Mouse (Mus musculus) forebrain, embryonic 10.5 days (tissue): ENCODE data around the gene Zfp750. TPM values are rescaled to one million over a fixed set of nuclear protein-coding genes. Genes with fewer than 3 reads are reported as not detected.
A peak's percentile ranks its signal among the peaks of the same experiment; 100 is the strongest.

ENCODE experiments used
- DNase-seq: peaks from one replicate; pipeline ENCODE4 v3.0.0-alpha.2; 2017; ENCODE audit warnings: low spot score; ENCODE audit errors: extremely low spot score
- H3K27ac ChIP-seq: fragments of 300-500 bp; sonication (generic); 2 replicates; pipeline ENCODE4 v1.5.1; 2016; ENCODE audit warnings: mild to moderate bottlenecking
- H3K27me3 ChIP-seq: fragments of 300-500 bp; sonication (generic); 2 replicates; pipeline ENCODE4 v1.6.1; 2016; ENCODE audit warnings: mild to moderate bottlenecking; ENCODE audit not compliant: poor library complexity, severe bottlenecking
- H3K36me3 ChIP-seq: fragments of 300-500 bp; sonication (generic); replicated peaks from 2 replicates; pipeline ENCODE4 v1.6.1; 2016; ENCODE audit warnings: mild to moderate bottlenecking, moderate library complexity
- H3K4me1 ChIP-seq: fragments of 300-500 bp; sonication (generic); 2 replicates; pipeline ENCODE4 v1.6.1; 2016
- H3K4me3 ChIP-seq: fragments of 300-500 bp; sonication (generic); 2 replicates; pipeline ENCODE4 v1.5.1; 2016; ENCODE audit warnings: mild to moderate bottlenecking, moderate library complexity
- H3K9me3 ChIP-seq: fragments of 300-500 bp; sonication (generic); 2 replicates; pipeline ENCODE4 v1.6.1; 2016; ENCODE audit warnings: mild to moderate bottlenecking, moderate library complexity
- WGBS: fragments of 180-500 bp; shearing (Covaris S2); methylation state at CpG from one replicate; pipeline ENCODE4 v1.1.7; 2016; 5-methylcytosine and 5-hydroxymethylcytosine counted together
- polyA plus RNA-seq: library from polyadenylated mRNA; unstranded; fragments of >200 nt; fragmentation: Nextera tagmentation; extraction: Ambion mirVana; gene quantifications from 2 replicates; pipeline ENCODE4 v1.2.1, GENCODE M21; 2016

Gene Zfp750
- polyA plus RNA-seq, 1 experiment from 2014 or later, result 0.69 TPM

DNA sequence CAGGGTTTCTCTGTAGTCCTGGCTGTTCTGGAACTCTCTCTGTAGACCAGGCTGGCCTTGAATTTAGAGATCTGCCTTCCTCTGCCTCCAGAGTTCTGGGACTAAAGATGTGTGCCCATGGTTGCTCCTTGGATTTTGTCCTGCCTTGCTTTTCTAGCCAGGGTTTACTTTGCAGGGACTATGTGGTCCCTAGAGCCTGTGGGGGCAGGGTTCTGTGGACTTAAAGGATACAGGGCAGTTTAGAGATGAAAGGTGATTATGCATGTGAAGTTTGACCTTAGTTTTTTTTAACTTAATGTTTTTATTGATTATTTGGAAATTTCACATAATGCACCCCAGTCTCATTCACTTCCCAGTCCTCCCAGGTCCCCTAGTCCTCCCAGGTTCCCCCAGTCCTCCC lies 28.5 kb downstream of the Zfp750 start:
- no peak overlapping the region for H3K4me3 ChIP-seq
- no peak for DNase-seq
- H3K4me1 ChIP-seq, result no peaks in the 10 kb centered on the region
- H3K27ac ChIP-seq, result no peak overlapping the region
- no peaks in the 10 kb centered on the region for H3K9me3 ChIP-seq
- H3K36me3 ChIP-seq, result peaks cover 27% of the 10 kb centered on the region
- no peaks in the 10 kb centered on the region for H3K27me3 ChIP-seq

DNA sequence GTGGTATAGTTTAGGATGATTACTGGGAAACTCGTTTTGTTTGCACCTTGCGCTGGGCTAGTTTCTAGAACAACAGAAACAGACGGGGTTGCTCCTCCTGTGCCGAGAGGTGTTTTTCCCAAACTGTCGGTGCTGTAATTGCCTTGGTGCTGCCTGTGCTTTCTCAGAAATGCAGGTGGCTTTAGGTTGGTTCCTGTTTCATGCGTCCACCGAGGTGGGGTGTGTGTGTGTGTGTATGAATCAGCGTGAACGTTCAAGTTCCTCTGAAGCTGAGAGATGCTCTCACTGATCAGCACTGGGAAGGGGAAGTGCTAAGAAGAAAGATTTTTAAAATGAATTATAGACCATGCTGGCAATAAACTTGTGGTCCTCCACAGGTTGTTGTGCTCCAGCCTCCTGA lies 33.3 kb downstream of the Zfp750 start:
- no peaks in the 10 kb centered on the region for H3K27me3 ChIP-seq
- WGBS, result 90% methylated on average over 9 of the region's 9 CpGs
- H3K9me3 ChIP-seq, result no peaks in the 10 kb centered on the region
- no peak overlapping the region for H3K4me3 ChIP-seq
- H3K4me1 ChIP-seq, result no peaks in the 10 kb centered on the region
- no peak for DNase-seq
- H3K27ac ChIP-seq, result no peak overlapping the region
- peaks cover 30% of the 10 kb centered on the region for H3K36me3 ChIP-seq

DNA sequence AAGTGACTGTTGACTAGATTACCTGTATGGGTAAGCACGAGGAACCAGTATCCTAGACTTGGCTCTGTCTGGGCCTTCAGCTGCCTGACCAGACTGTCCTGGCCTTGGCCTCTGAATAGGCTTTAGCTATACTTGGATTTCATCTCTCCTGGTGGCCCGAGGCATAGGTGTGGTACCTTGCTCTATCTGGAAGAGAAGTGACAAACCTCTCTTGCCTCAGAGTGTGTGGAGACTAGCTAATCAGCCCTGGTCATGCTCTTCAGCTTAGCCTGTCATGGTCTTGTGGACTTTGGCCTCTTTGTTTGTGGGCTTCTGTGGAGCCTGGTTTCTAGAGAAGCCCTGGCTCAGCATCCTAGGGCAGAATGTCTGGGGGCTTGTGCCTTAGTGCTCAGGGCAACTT lies 38.0 kb downstream of the Zfp750 start:
- Histone ChIP-seq H3K27ac (no peak overlapping the region), H3K4me3 (no peak overlapping the region), H3K36me3 (peaks cover 61% of the 10 kb centered on the region), H3K27me3 (no peaks in the 10 kb centered on the region), H3K9me3 (no peaks in the 10 kb centered on the region), H3K4me1 (no peaks in the 10 kb centered on the region)
- no peak for DNase-seq
- 89% methylated on average over 2 of the region's 2 CpGs for WGBS

DNA sequence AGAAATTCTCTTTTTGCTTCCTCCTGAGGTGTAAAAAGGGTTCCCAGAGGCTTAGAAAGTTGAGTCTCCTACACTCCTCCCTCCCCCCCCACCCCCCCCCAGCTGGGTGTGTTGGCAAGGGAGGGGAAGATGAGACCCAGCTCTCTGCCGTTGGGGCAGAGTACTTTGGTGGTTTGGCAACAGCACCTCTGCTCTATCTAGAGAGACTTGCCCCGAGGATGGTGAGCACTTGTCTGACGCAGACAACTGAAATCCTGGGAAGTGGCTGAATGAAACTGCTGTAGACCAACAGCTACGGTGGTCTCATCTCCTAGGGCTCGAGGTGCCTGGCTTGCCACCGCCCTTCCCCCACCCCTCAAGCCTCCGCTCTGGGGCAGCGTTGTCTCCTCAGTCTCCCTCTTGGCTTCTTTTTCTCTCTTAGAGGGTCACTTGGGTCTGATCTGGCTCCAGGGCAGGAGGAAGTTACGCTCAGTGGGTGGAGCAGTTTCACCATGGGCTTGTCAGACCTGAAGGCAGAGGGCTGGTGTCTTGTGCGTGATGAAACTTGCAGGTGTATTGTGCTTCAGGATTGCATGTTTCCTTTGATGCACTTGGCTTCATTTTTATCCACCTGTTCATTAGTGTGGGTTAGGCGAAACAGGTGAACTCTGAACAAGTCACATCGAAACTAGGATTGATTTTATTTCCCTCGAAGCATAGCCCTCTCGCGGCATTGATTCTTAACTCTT lies 39.5 kb downstream of the Zfp750 start:
- Histone ChIP-seq H3K9me3 (no peaks in the 10 kb centered on the region), H3K4me3 (no peak overlapping the region), H3K27ac (no peak overlapping the region), H3K4me1 (no peaks in the 10 kb centered on the region), H3K27me3 (no peaks in the 10 kb centered on the region), H3K36me3 (peaks cover 70% of the 10 kb centered on the region)
- WGBS, result 90% methylated on average over 15 of the region's 15 CpGs
- no peak for DNase-seq

DNA sequence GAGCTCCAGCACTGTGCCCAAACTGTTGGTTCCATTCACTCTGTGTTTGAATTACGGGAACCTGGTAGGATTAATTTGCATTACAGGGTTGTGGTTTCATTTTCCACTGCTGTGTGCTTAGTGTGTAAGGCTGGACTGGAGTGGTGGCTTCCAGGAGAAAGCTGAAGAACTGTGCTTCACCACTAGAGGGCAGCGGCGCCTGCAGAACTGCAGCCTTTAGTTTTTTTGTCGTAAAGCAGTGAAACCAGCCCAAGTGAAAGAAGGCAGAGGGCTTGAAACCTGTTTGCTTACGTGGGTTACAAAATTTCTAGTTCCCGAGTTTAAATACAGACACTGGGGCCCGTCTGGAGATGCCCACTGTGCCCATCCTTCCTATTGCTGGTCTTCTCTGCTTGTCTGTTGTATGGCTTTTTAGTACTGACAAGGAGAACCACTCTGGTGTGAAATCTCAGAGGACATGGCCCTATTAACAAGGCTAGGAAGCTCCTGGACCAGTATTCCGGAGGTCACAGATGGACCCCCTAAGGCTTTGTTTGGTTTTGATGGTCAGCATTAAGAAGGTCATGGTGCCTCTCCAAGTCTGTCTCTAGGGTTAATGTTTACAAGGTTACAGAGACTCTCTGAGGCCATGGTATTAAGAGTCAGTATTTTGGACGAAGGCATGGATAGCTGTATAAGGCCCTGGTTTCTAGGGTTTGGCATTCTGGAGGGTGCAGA lies 43.3 kb downstream of the Zfp750 start:
- H3K27me3 ChIP-seq, result no peaks in the 10 kb centered on the region
- H3K4me1 ChIP-seq, result no peaks in the 10 kb centered on the region
- no peaks in the 10 kb centered on the region for H3K9me3 ChIP-seq
- 39% methylated on average over 9 of the region's 9 CpGs for WGBS
- peaks cover 54% of the 10 kb centered on the region for H3K36me3 ChIP-seq
- peak; percentile 72 for DNase-seq
- H3K4me3 ChIP-seq, result no peak overlapping the region
- no peak overlapping the region for H3K27ac ChIP-seq

DNA sequence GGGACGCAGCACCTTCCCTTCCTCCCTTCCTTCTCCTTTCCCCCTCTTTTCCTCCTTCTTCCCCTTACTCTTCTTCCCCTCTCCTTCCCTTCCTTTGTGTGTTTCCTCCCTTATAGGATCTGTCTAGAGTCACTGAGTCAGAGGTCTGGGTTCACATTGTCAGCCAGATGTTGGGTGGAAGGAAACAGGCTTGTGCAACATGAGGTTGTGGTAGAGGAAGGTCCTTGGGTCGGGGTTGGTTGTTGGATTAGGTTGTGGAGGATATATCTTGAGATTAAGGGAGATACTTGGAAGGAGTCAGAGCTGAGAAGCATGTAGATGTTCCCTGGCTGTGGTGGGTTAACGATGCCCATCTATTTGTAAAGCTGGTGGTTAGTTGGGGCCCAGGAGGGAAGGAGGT lies 44.3 kb downstream of the Zfp750 start:
- Histone ChIP-seq H3K9me3 (no peaks in the 10 kb centered on the region), H3K27ac (no peak overlapping the region), H3K27me3 (no peaks in the 10 kb centered on the region), H3K36me3 (peaks cover 54% of the 10 kb centered on the region), H3K4me3 (no peak overlapping the region), H3K4me1 (no peaks in the 10 kb centered on the region)
- no peak for DNase-seq
- WGBS, result 86% methylated on average over 3 of the region's 3 CpGs

DNA sequence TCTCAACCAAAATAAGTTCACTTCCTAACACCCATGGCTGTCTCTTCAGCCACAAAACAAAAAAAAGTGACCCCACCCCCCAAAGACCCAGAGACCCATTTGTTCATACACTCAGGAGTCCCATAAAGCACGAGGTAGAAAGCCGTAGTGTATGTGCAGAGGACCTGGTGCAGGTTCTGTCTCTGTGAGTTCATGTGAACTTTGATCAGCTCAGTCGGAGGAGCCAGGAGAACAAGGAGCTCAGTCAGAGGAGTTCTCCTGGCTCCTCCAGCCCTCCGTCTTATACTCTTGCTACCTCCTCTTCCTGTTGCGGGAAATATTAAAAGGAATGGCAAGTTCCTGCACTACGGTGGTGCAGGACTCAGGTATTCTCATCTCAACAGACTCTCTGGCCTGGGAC lies 51.7 kb downstream of the Zfp750 start:
- Histone ChIP-seq H3K9me3 (no peaks in the 10 kb centered on the region), H3K4me3 (no peak overlapping the region), H3K4me1 (no peaks in the 10 kb centered on the region), H3K36me3 (peaks cover 55% of the 10 kb centered on the region), H3K27me3 (no peaks in the 10 kb centered on the region), H3K27ac (no peak overlapping the region)
- no peak for DNase-seq
- WGBS, result 92% methylated on average over 6 of the region's 6 CpGs

Other genes starting within 250 kb of the Zfp750 start
- 98.6 and 102 TPM in 2 replicates for gene Wdr45b, start 164.9 kb downstream of the Zfp750 start, polyA plus RNA-seq
- 0.77 and 1.0 TPM in 2 replicates for gene Rab40b, start 131.1 kb downstream of the Zfp750 start, polyA plus RNA-seq
- 7.8 and 8.1 TPM in 2 replicates for gene Fn3krp, start 97.9 kb downstream of the Zfp750 start, polyA plus RNA-seq
- 0.58 and 0.79 TPM in 2 replicates for gene Fn3k, start 84.4 kb downstream of the Zfp750 start, polyA plus RNA-seq
- 53.3 and 57.1 TPM in 2 replicates for gene Tbcd, start 67.4 kb downstream of the Zfp750 start, polyA plus RNA-seq
- 6.6 and 7.7 TPM in 2 replicates for gene B3gntl1, start 153.8 kb upstream of the Zfp750 start, polyA plus RNA-seq
- gene Metrnl, start 182.2 kb upstream of the Zfp750 start, polyA plus RNA-seq, result 3.6 and 4.0 TPM in 2 replicates